Comparison of ENCODE assay signal across 9 mouse cellular contexts in genomic region chr17:36726046-36726445, GRCm38 (mm10). TPM values are rescaled to one million over a fixed set of nuclear protein-coding genes. Genes with fewer than 3 reads are reported as not detected.
DNase-seq lines count a peak whose midpoint lies in the region; ATAC-seq and TF ChIP-seq lines count a peak whose summit lies in the region.
"Had no signal": no experiment of that assay in that cellular context is flagged by ENCODE, and none has a peak within 500 bp of the region (broad histone marks: within the 10 kb centered on the region; RNA-seq: fewer than 3 reads in every experiment).

No protein-coding gene starts in this region.

- H3K4me1 ChIP-seq in heart, postnatal 0 days (ENCODE audit: control insufficient read depth, insufficient read depth): no peaks in the 10 kb centered on the region
- H3K4me1 ChIP-seq in thymus, adult 2 months (replicated peaks; ENCODE audit: control insufficient read depth, insufficient read depth, low read length): no peaks in the 10 kb centered on the region

- no peak for TF ChIP-seq EP300 in heart, postnatal 0 days (IDR thresholded peaks at IDR 0.05; ENCODE audit: low read depth)

- no peaks in the 10 kb centered on the region for H3K27me3 ChIP-seq in heart, postnatal 0 days (ENCODE audit: control insufficient read depth, insufficient read depth, low read length)
- H3K27me3 ChIP-seq in thymus, adult 2 months (ENCODE audit: control insufficient read depth, insufficient read depth, low read length): no peaks in the 10 kb centered on the region

- H3K9me3 ChIP-seq in heart, postnatal 0 days (replicated peaks; ENCODE audit: control insufficient read depth, low read length): no peaks in the 10 kb centered on the region

- no peak overlapping the region for H3K4me3 ChIP-seq in heart, postnatal 0 days (ENCODE audit: low read depth, low read length)
- H3K4me3 ChIP-seq in thymus, adult 2 months (ENCODE audit: control insufficient read depth, insufficient read depth, low read length): no peak overlapping the region

- peak; percentile 8 for DNase-seq in heart, postnatal 0 days (ENCODE audit: low spot score)
- no peak for DNase-seq in heart, adult 8-10 months (ENCODE audit: low spot score)
- DNase-seq in thymus, adult 2 months: peak; percentile 4
- DNase-seq in thymus, adult 18-20 months: no peak
- DNase-seq in layer of hippocampus, adult 9-10 months (ENCODE audit: low spot score): peak; percentile 11
- no peak for DNase-seq in urinary bladder, postnatal 14 days (ENCODE audit: low spot score)
- DNase-seq in yolk sac, embryonic 10.5 days (ENCODE audit: low spot score): no peak
- no peak for DNase-seq in ovary, postnatal 14 days (ENCODE audit: low spot score)

- no peak overlapping the region for H3K4me2 ChIP-seq in heart, postnatal 0 days (ENCODE audit: low read depth, low read length)

- no peak for TF ChIP-seq POLR2A in thymus, adult 2 months (IDR thresholded peaks at IDR 0.05; ENCODE audit: control insufficient read depth, extremely low read depth, insufficient read depth, low read length, poor library complexity)

- no peaks in the 10 kb centered on the region for H3K36me3 ChIP-seq in heart, postnatal 0 days (replicated peaks; ENCODE audit: control insufficient read depth, insufficient read depth, low read length)
- H3K36me3 ChIP-seq in thymus, adult 2 months (ENCODE audit: control insufficient read depth, insufficient read depth, low read length): no peaks in the 10 kb centered on the region

- no peak for ATAC-seq in heart, postnatal 0 days (ENCODE audit: insufficient read depth, low read depth)

- no peak overlapping the region for H3K9ac ChIP-seq in heart, postnatal 0 days (replicated peaks; ENCODE audit: low read depth, low read length)

- WGBS in heart, postnatal 0 days: 18% methylated on average over 2 of the region's 2 CpGs
- 19% methylated on average over 2 of the region's 2 CpGs for WGBS in thymus, adult 2 months

- TF ChIP-seq CTCF in heart, postnatal 0 days (IDR thresholded peaks at IDR 0.05; ENCODE audit: low read depth): peak; percentile 51
- no peak for TF ChIP-seq CTCF in thymus, adult 2 months (IDR thresholded peaks at IDR 0.05; ENCODE audit: borderline replicate concordance, control insufficient read depth, extremely low read depth, insufficient read depth, low read length, poor library complexity)

- H3K27ac ChIP-seq in heart, postnatal 0 days (ENCODE audit: low read depth): no peak overlapping the region
- H3K27ac ChIP-seq in thymus, adult 2 months (ENCODE audit: control insufficient read depth, insufficient read depth, low read length): no peak overlapping the region

RNA-seq across cellular contexts. Expression of gene H2-M10.5, which starts 46.7 kb away (rescaled TPM):
- total RNA-seq in heart, postnatal 0 days (2014; rRNA removed; ENCODE audit: low replicate concordance): not detected in 2 replicates
- polyA plus RNA-seq in heart, postnatal 0 days (2015; fragmentation: Nextera tagmentation; extraction: Ambion mirVana): not detected in 2 replicates
- total RNA-seq in heart, adult 8-10 months (2022): not detected
- 0.16 and 0.32 TPM in 2 replicates for polyA plus RNA-seq in thymus, adult 2 months (2012; rRNA removed)
- polyA plus RNA-seq: neural tube, embryonic 14.5 days had no signal

RNA-seq across cellular contexts. Expression of gene H2-M1, which starts 54.0 kb away (rescaled TPM):
- not detected in 2 replicates for total RNA-seq in heart, postnatal 0 days (2014; rRNA removed; ENCODE audit: low replicate concordance)
- polyA plus RNA-seq in heart, postnatal 0 days (2015; fragmentation: Nextera tagmentation; extraction: Ambion mirVana): not detected in 2 replicates
- total RNA-seq in heart, adult 8-10 months (2022): not detected
- 0.16 TPM in 1 of 2 replicates, not detected in the other for polyA plus RNA-seq in thymus, adult 2 months (2012; rRNA removed)
- polyA plus RNA-seq: neural tube, embryonic 14.5 days had no signal

Comparison
In these comparisons a context has a peak if more than half of its experiments do, and no peak if none do; other contexts are left out.
1. DNase-seq: peak in heart, postnatal 0 days (single experiment), thymus, adult 2 months (single experiment) and layer of hippocampus, adult 9-10 months (single experiment); none in heart, adult 8-10 months (single experiment), thymus, adult 18-20 months (0 of 2), urinary bladder, postnatal 14 days (single experiment), yolk sac, embryonic 10.5 days (single experiment) and ovary, postnatal 14 days (single experiment).